Mouse (Mus musculus) embryonic fibroblast, embryonic 13.5 days (primary cell): ENCODE results near the gene Mphosph9.

Experiments
- CTCF ChIP-seq: IDR thresholded peaks from 2 replicates; pipeline ENCODE4 v1.5.1; 2011; ENCODE audit warnings: mild to moderate bottlenecking, control low read depth, low read length, moderate library complexity, borderline replicate concordance; ENCODE audit not compliant: insufficient read depth
- POLR2A ChIP-seq: IDR thresholded peaks from 2 replicates; pipeline ENCODE4 v1.6.1; 2011; ENCODE audit warnings: low read depth, mild to moderate bottlenecking, control low read depth, low read length, moderate library complexity

DNA sequence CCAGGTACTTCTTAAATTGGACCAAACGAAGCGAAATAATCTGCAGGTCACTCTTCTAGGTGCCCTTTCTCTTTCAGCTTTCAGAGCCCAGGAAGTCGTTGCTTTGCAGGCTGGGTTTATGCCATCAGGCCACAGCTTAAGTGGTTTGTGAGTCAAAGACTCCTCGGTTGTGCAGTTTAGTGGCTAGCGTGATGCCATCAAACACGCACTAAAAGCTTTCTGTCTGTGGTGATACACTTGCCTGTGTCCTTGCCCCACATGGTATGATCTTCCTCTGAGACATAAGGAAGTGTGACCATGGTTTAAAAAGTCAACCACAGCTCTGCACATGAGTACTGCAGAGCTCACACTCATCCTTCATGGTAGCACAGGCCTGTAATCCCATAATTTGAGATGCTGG, 2.3 kb upstream of the Mphosph9 start:
- TF ChIP-seq CTCF, result no peak
- TF ChIP-seq POLR2A, result no peak
